Mouse (Mus musculus) neural tube, embryonic 12.5 days (tissue): Measurements from ENCODE around the gene Ankrd66. TPM values are rescaled to one million over a fixed set of nuclear protein-coding genes. Genes with fewer than 3 reads are reported as not detected.
A peak's percentile ranks its signal among the peaks of the same experiment; 100 is the strongest.

Source experiments
- ATAC-seq: fragments of 200-750 bp; cut with Nextera tagmentation; 2 replicates; pipeline ENCODE4 v1.8.0; 2017; ENCODE audit warnings: low read depth, mild to moderate bottlenecking, moderate TSS enrichment, moderate library complexity; ENCODE audit not compliant: low FRiP score
- H3K27ac ChIP-seq: fragments of 300-500 bp; sonication (generic); 2 replicates; pipeline ENCODE4 v1.5.1; 2016
- H3K27me3 ChIP-seq: fragments of 300-500 bp; sonication (generic); replicated peaks from 2 replicates; pipeline ENCODE4 v1.6.1; 2016; ENCODE audit warnings: mild to moderate bottlenecking
- H3K36me3 ChIP-seq: fragments of 300-500 bp; sonication (generic); 2 replicates; pipeline ENCODE4 v1.6.1; 2016; ENCODE audit warnings: mild to moderate bottlenecking
- H3K4me1 ChIP-seq: fragments of 300-500 bp; sonication (generic); 2 replicates; pipeline ENCODE4 v1.6.1; 2016
- H3K4me2 ChIP-seq: fragments of 300-500 bp; sonication (generic); replicated peaks from 2 replicates; pipeline ENCODE4 v1.6.1; 2016; ENCODE audit warnings: mild to moderate bottlenecking
- H3K4me3 ChIP-seq: fragments of 300-500 bp; sonication (generic); 2 replicates; pipeline ENCODE4 v1.5.1; 2016
- H3K9ac ChIP-seq: fragments of 300-500 bp; sonication (generic); 2 replicates; pipeline ENCODE4 v1.6.1; 2016; ENCODE audit warnings: mild to moderate bottlenecking
- H3K9me3 ChIP-seq: fragments of 300-500 bp; sonication (generic); 2 replicates; pipeline ENCODE4 v1.6.1; 2016; ENCODE audit warnings: mild to moderate bottlenecking
- WGBS: fragments of 180-500 bp; shearing (Covaris S2); methylation state at CpG from one replicate; pipeline ENCODE4 v1.1.7; 2016; 5-methylcytosine and 5-hydroxymethylcytosine counted together
- polyA plus RNA-seq: library from polyadenylated mRNA; unstranded; fragments of >200 nt; fragmentation: Nextera tagmentation; extraction: Ambion mirVana; gene quantifications from 2 replicates; pipeline ENCODE4 v1.2.1, GENCODE M21; 2016

Ankrd66 gene
- 0.20 TPM in 1 of 2 replicates, not detected in the other for polyA plus RNA-seq

DNA sequence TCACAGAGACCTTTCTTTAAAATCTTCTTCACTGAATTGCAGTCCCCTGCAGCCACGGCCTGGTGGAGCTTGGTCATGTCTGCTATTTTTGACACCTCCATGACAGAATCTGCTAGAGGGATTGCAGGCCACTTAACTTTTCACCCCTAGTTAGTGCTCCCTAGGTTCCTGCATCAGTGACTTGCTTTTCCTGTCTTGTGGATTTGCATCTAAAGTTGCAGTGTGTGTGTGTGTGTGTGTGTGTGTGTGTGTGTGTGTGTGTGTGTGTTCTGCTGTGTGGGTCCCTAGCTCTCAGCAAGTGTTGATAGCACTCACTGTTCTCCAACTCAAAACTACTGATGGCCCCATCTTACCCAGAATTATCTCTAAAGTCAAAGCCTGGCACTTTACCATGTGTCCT is at the start of gene Ankrd66:
Ankrd66 (minus strand) TSS at position 101 of the 400 bp plus-strand sequence.
- H3K4me2 ChIP-seq: no peak within 1 kb of the TSS
- H3K4me1 ChIP-seq: no peaks in the 10 kb centered on the region
- no peaks in the 10 kb centered on the region for H3K36me3 ChIP-seq
- no peaks in the 10 kb centered on the region for H3K9me3 ChIP-seq
- H3K27me3 ChIP-seq: no peaks in the 10 kb centered on the region
- H3K9ac ChIP-seq: no peak within 1 kb of the TSS
- no peak for ATAC-seq
- no peak within 1 kb of the TSS for H3K27ac ChIP-seq
- no peak within 1 kb of the TSS for H3K4me3 ChIP-seq
- WGBS: 75% methylated on average over 1 of the region's 1 CpGs

- H3K4me3 ChIP-seq: no peak overlapping the region
- 90% methylated on average over 21 of the region's 21 CpGs for WGBS
- H3K4me1 ChIP-seq: no peaks in the 10 kb centered on the region
These were observed 49.2 kb upstream of the Ankrd66 start for GRCm38 (mm10) chr17:43592296-43593291.

DNA sequence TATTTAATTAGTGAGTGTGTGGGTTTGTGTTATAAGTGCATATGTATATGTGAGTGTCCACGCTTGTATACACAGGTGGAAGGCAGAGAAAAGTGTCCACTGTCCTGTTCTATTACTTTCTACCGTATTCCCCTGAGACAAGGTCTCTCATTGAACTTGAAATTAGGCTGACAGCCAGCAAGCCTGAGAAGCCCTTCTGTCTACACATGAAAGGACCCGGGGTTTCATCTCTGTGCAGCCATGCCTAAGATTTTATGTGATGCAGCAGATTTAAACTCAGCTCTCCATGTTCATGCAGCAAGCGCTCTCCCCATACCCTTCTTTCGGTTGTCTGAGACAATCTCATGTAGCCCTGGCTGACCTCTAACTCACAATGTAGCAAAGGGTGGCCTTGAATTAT is 47.1 kb upstream of the Ankrd66 start:
- H3K4me3 ChIP-seq: no peak overlapping the region
- no peak overlapping the region for H3K9ac ChIP-seq
- WGBS: 84% methylated on average over 5 of the region's 5 CpGs
- H3K36me3 ChIP-seq: no peaks in the 10 kb centered on the region
- no peaks in the 10 kb centered on the region for H3K9me3 ChIP-seq
- no peak overlapping the region for H3K4me2 ChIP-seq
- no peak for ATAC-seq
- H3K4me1 ChIP-seq: no peaks in the 10 kb centered on the region
- no peak overlapping the region for H3K27ac ChIP-seq
- H3K27me3 ChIP-seq: no peaks in the 10 kb centered on the region

More at GRCm38 (mm10) chr17:43592296-43593291, 49.2 kb upstream of the Ankrd66 start:
- no peak for ATAC-seq
- H3K9ac ChIP-seq: no peak overlapping the region
- no peaks in the 10 kb centered on the region for H3K36me3 ChIP-seq
- H3K27me3 ChIP-seq: no peaks in the 10 kb centered on the region
- H3K27ac ChIP-seq: no peak overlapping the region
- H3K4me2 ChIP-seq: no peak overlapping the region
- H3K9me3 ChIP-seq: 0 out of 2 replicates have a peak, but pooled peaks cover 5% of the 10 kb centered on the region

DNA sequence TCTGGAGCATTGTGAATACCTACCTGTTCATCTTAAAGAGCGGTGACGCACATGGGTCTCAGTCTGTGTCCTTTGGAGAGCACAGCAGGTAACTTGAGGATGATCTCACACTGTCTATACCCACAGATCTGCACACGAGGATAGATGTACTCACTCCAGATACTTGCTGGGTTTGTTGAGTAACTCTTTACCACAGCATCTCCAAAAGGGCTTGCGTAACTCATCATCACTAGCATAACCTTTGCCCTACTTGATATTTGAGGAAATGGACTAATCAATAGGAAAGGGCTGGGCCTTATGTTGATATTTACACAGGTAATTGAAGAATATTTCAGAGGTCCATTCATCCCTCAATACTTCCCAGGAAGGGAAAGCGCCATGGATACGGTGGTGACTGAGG is 46.3 kb upstream of the Ankrd66 start:
- H3K4me2 ChIP-seq: no peak overlapping the region
- H3K27me3 ChIP-seq: no peaks in the 10 kb centered on the region
- no peaks in the 10 kb centered on the region for H3K9me3 ChIP-seq
- no peak overlapping the region for H3K4me3 ChIP-seq
- no peaks in the 10 kb centered on the region for H3K4me1 ChIP-seq
- no peaks in the 10 kb centered on the region for H3K36me3 ChIP-seq
- no peak overlapping the region for H3K9ac ChIP-seq
- no peak for ATAC-seq
- H3K27ac ChIP-seq: no peak overlapping the region
- 92% methylated on average over 6 of the region's 6 CpGs for WGBS

DNA sequence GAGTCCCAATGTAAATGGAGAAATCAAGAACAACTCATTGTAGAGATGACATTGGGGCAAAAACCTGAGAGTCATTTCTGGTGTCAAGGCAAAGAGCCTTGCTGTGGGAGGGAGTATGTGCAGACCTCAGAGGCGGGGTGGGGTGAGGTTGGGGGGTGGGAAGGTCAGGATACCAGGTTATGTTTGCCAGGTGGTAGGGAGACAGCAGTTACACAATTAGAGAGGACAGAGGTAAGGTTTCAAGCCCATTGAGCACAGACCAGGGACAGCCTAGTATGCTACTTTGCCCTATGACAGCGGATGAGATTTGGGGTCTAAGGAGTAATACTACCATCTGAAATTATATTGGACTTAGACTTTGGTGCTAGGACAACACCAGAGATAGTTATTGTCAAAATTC is 43.8 kb upstream of the Ankrd66 start:
- H3K36me3 ChIP-seq: no peaks in the 10 kb centered on the region
- H3K27me3 ChIP-seq: no peaks in the 10 kb centered on the region
- no peak overlapping the region for H3K27ac ChIP-seq
- H3K9me3 ChIP-seq: no peaks in the 10 kb centered on the region
- H3K9ac ChIP-seq: no peak overlapping the region
- no peak overlapping the region for H3K4me2 ChIP-seq
- WGBS: 90% methylated on average over 2 of the region's 2 CpGs
- ATAC-seq: no peak
- H3K4me1 ChIP-seq: peaks cover 3% of the 10 kb centered on the region; the same call in 1 of the 2 replicates
- H3K4me3 ChIP-seq: no peak overlapping the region

GRCm38 (mm10) chr17:43584771-43585170 is 41.3 kb upstream of the Ankrd66 start:
- H3K4me1 ChIP-seq: peaks cover 14% of the 10 kb centered on the region
- H3K27me3 ChIP-seq: no peaks in the 10 kb centered on the region
- H3K9me3 ChIP-seq: no peaks in the 10 kb centered on the region
- H3K9ac ChIP-seq: no peak overlapping the region
- no peak overlapping the region for H3K27ac ChIP-seq
- H3K36me3 ChIP-seq: no peaks in the 10 kb centered on the region
- H3K4me3 ChIP-seq: no peak overlapping the region
- ATAC-seq: no peak
- H3K4me2 ChIP-seq: no peak overlapping the region
- WGBS: 90% methylated on average over 7 of the region's 7 CpGs

DNA sequence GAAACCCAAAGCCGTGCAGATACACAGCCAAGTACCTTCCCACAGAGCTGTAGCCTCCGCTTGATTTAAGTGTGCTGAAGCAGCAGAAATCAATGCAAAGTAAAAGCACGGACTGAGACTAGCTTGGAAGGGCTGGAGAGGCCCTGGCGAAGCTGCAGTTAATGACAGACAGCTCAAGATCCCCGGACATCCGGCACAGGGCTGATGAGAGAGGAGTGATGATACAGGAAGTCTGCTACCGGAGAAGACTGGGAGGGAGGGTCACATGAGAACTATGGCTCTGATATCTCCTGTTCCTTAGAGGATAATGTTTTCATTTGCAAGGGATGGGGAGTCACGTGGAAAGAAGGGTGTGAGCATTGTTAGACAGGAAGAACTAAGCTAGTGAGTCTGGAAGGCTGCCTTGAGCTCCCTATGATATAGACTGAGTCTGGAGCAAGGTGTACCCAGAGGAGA is 37.6 kb upstream of the Ankrd66 start:
- H3K4me2 ChIP-seq: peak overlapping the region; percentile 30; the same call in 1 of the 2 replicates

DNA sequence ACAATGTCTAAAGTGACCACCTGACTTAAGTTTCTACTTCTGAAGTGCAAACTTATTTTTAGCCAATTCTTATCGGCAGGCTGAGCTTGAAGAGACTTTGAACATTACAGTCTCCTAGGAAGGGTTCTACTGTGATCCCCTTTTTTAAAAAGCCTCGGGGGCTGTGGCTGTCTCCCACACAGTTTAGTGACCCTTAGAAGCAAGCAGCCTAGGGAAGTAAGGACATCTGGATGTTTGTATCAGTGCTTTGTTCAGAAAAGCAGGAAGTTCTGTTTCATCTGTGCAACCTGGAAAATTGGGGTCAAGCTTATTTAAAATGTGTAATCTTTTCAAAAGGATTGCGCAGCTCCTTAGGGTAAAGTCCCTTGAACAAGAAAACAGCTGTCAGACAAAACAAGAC is 37.0 kb upstream of the Ankrd66 start:
- H3K36me3 ChIP-seq: no peaks in the 10 kb centered on the region
- WGBS: 33% methylated on average over 3 of the region's 3 CpGs
- H3K9me3 ChIP-seq: no peaks in the 10 kb centered on the region
- H3K27me3 ChIP-seq: no peaks in the 10 kb centered on the region
- no peak overlapping the region for H3K9ac ChIP-seq
- H3K27ac ChIP-seq: no peak overlapping the region
- H3K4me1 ChIP-seq: peaks cover 14% of the 10 kb centered on the region
- ATAC-seq: no peak
- peak overlapping the region; percentile 30; the same call in 1 of the 2 replicates for H3K4me2 ChIP-seq
- no peak overlapping the region for H3K4me3 ChIP-seq

More for the DNA sequence above, 37.6 kb upstream of the Ankrd66 start:
- Histone ChIP-seq H3K36me3 (no peaks in the 10 kb centered on the region), H3K4me1 (peaks cover 14% of the 10 kb centered on the region), H3K27me3 (no peaks in the 10 kb centered on the region), H3K27ac (no peak overlapping the region), H3K9me3 (no peaks in the 10 kb centered on the region), H3K9ac (no peak overlapping the region), H3K4me3 (no peak overlapping the region)
- 24% methylated on average over 8 of the region's 8 CpGs for whole genome bisulfite sequencing
- ATAC-seq: 0 out of 2 replicates have a peak, but pooled peaks have one; percentile 17

DNA sequence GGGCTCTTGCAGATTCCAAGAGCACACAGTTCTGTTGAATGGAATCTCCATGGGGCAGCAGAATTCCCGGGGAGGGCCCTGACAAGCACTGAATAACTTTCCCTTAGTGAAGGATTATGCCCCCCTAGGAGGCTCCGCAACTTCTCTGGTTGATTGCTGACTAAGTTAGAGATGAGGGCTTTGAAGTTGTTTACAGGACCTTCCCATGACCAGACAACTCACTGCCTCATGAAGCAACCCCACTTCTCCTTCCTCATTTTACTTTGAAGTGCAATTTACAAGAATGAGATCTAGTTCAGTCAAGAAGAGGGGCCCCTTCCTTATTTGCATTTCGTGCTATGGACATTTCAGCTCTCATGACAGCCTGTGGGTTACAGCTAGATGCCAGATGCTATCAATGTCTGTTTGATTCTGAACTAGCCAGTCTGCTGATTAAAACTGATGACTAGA is 30.2 kb upstream of the Ankrd66 start:
- H3K4me2 ChIP-seq: no peak overlapping the region
- peaks cover 5% of the 10 kb centered on the region; the same call in 1 of the 2 replicates for H3K4me1 ChIP-seq
- 17% methylated on average over 3 of the region's 3 CpGs for WGBS
- no peak overlapping the region for H3K27ac ChIP-seq
- no peaks in the 10 kb centered on the region for H3K27me3 ChIP-seq
- H3K9me3 ChIP-seq: no peaks in the 10 kb centered on the region
- no peak for ATAC-seq
- no peak overlapping the region for H3K4me3 ChIP-seq
- H3K9ac ChIP-seq: no peak overlapping the region
- H3K36me3 ChIP-seq: no peaks in the 10 kb centered on the region

DNA sequence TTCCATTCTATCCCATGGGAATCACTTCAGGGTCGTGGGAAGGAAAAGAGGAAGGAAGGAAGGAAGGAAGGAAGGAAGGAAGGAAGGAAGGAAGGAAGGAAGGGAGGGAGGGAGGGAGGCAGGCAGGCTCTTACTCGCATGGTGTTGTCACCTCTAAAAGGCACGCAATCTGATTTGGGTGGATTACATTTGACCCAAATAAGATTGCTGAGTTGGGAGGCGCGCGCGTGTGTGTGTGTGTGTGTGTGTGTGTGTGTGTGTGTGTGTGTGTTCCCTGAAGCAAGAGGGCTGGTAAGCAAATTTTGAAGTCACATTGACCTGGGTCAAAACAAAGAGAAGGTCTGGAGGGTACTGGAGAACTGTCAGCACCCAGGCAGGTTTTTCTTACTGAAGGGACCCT is 25.8 kb upstream of the Ankrd66 start:
- no peak for ATAC-seq
- Histone ChIP-seq H3K9ac (no peak overlapping the region), H3K4me1 (peaks cover 5% of the 10 kb centered on the region), H3K4me3 (no peak overlapping the region), H3K27ac (no peak overlapping the region), H3K4me2 (no peak overlapping the region), H3K9me3 (no peaks in the 10 kb centered on the region), H3K36me3 (no peaks in the 10 kb centered on the region), H3K27me3 (no peaks in the 10 kb centered on the region)
- 58% methylated on average over 7 of the region's 7 CpGs for WGBS

DNA sequence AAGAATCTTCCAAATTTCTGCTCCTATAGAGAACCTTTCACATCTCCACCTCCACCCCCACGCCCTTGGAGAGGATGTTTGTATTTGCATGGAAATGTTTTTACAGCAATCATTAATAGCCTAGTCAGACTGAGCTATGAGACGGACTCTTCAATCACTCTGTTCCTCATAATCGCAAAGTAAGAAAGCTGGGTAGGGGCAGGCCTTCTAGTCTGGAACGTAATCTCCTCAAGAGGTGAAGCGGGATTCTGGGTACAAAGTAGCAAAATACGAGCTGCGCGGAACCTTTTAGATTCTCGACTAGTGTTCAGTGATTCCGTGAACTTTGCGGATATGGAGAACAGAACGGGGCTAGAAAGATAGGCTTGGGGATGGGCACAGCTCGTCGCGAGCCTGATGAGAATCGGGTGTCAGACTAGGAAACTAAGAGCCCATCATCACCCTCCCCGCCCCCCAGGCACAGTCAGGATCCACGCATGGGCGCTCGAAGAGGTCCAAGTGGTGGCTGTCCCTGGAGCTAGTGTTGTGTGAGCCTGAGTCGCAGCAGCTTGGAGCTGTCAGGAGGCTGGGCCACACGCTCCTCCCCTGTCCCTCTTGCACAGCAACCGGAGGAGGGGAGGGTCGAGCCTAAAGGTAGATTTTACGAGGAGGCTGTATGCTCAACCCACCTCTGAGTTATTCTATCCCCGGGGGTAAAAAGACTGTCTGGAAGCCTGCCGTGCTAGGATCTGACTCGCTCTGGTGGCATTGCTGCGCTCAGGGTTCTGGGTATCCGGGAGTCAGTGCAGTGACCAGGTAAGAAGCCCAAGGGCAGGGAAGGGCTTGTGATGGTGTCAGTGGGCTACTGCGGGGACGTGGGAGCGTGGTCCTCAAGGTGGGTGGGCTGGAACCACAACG is 24.8 kb upstream of the Ankrd66 start, which contains the start of gene Pla2g7:
Pla2g7 (plus strand) TSS at position 107 of the 897 bp plus-strand sequence.
- Histone ChIP-seq H3K9ac (peak within 1 kb of the TSS; percentile 59), H3K9me3 (no peaks in the 10 kb centered on the region), H3K36me3 (no peaks in the 10 kb centered on the region), H3K4me2 (peak within 1 kb of the TSS; percentile 87), H3K4me3 (peak within 1 kb of the TSS; percentile 47), H3K27me3 (no peaks in the 10 kb centered on the region), H3K4me1 (no peaks in the 10 kb centered on the region; the same call in none of the 2 replicates), H3K27ac (no peak within 1 kb of the TSS)
- peak; percentile 87 for ATAC-seq
- WGBS: under 1% methylated on average over 34 of the region's 34 CpGs
